Mouse (Mus musculus): ENCODE measurements at regions not wholly inside any gene's neighbourhood (a gene's known extent, or its start where the extent isn't known, plus 50 kb on each side); places are given as distances from the start of the nearest gene placed in this dataset.

GRCm38 (mm10) chr1:194878440-194878839 lies 60.2 kb upstream of the Cd34 start:
- in situ Hi-C loops (cut with MseI, MboI), result no loop called here

GRCm38 (mm10) chr1:194879324-194880233 lies 59.0 kb upstream of the Cd34 start:
- in situ Hi-C loops (cut with MseI, MboI), result loop anchor here in 1 of 2 experiments (5.0 kb wide), 1 partner anchor 78 kb away; no protein-coding TSS in a partner anchor

GRCm38 (mm10) chr1:194881556-194882223 lies 56.9 kb upstream of the Cd34 start:
- in situ Hi-C loops (cut with MseI, MboI), result loop anchor here in 1 of 2 experiments (5.0 kb wide), 1 partner anchor 76 kb away; no protein-coding TSS in a partner anchor

- in situ Hi-C loops (cut with MseI, MboI), result no loop called here
Observed at GRCm38 (mm10) chr1:194885071-194885686, 53.4 kb upstream of the Cd34 start.

GRCm38 (mm10) chr1:194885687-194886077 lies 52.9 kb upstream of the Cd34 start:
- in situ Hi-C loops (cut with MseI, MboI), result no loop called here
